Mouse (Mus musculus): ENCODE measurements around the gene Tmem79. TPM values are rescaled to one million over a fixed set of nuclear protein-coding genes. Genes with fewer than 3 reads are reported as not detected.

Tmem79 gene
- polyA plus RNA-seq, 1 experiment from 2014 or later: 1.3 TPM

GRCm38 (mm10) chr3:88280035-88280434 is 55.9 kb downstream of the Tmem79 start:
- ATAC-seq (ENCODE audit: insufficient read depth): no peak
- Histone ChIP-seq H3K27ac (replicated peaks) (no peak overlapping the region), H3K36me3 (replicated peaks) (no peaks in the 10 kb centered on the region), H3K4me1 (replicated peaks) (no peaks in the 10 kb centered on the region), H3K27me3 (no peaks in the 10 kb centered on the region), H3K4me3 (replicated peaks) (no peak overlapping the region), H3K9ac (no peak overlapping the region), H3K9me3 (replicated peaks) (no peaks in the 10 kb centered on the region), H3K4me2 (no peak overlapping the region)
- WGBS (ENCODE audit: insufficient replicate concordance): 58% methylated on average over 2 of the region's 2 CpGs

Other genes starting within 250 kb of the Tmem79 start
- 6.8 and 7.1 TPM in 2 replicates for gene Mef2d, start 193.8 kb downstream of the Tmem79 start, polyA plus RNA-seq (2015; fragmentation: Nextera tagmentation; extraction: Ambion mirVana)
- gene Rhbg, start 81.4 kb downstream of the Tmem79 start, polyA plus RNA-seq (2015; fragmentation: Nextera tagmentation; extraction: Ambion mirVana): 7.6 and 7.7 TPM in 2 replicates
- 0.35 and 1.3 TPM in 2 replicates for gene Gm38392, start 48.9 kb downstream of the Tmem79 start, polyA plus RNA-seq (2015; fragmentation: Nextera tagmentation; extraction: Ambion mirVana)
- gene Tsacc, start 39.1 kb downstream of the Tmem79 start, polyA plus RNA-seq (2015; fragmentation: Nextera tagmentation; extraction: Ambion mirVana): 3.6 and 4.8 TPM in 2 replicates
- 243 and 252 TPM in 2 replicates for gene Cct3, start 39.0 kb downstream of the Tmem79 start, polyA plus RNA-seq (2015; fragmentation: Nextera tagmentation; extraction: Ambion mirVana)
- gene Glmp, start 11.1 kb downstream of the Tmem79 start, polyA plus RNA-seq (2015; fragmentation: Nextera tagmentation; extraction: Ambion mirVana): 92.0 and 99.4 TPM in 2 replicates
- gene Smg5, start 112 bp upstream of the Tmem79 start, polyA plus RNA-seq (2015; fragmentation: Nextera tagmentation; extraction: Ambion mirVana): 31.8 and 38.3 TPM in 2 replicates
- gene Paqr6, start 28.4 kb upstream of the Tmem79 start, polyA plus RNA-seq (2015; fragmentation: Nextera tagmentation; extraction: Ambion mirVana): 5.4 and 6.2 TPM in 2 replicates
- gene Bglap3, start 36.6 kb upstream of the Tmem79 start, polyA plus RNA-seq (2015; fragmentation: Nextera tagmentation; extraction: Ambion mirVana): 0.28 and 0.71 TPM in 2 replicates
- gene Bglap2, start 42.6 kb upstream of the Tmem79 start, polyA plus RNA-seq (2015; fragmentation: Nextera tagmentation; extraction: Ambion mirVana): 0.28 TPM in 1 of 2 replicates, not detected in the other
- not detected in 2 replicates for gene Bglap, start 48.3 kb upstream of the Tmem79 start, polyA plus RNA-seq (2015; fragmentation: Nextera tagmentation; extraction: Ambion mirVana)
- 77.7 and 83.2 TPM in 2 replicates for gene Pmf1, start 74.2 kb upstream of the Tmem79 start, polyA plus RNA-seq (2015; fragmentation: Nextera tagmentation; extraction: Ambion mirVana)
- gene Slc25a44, start 89.0 kb upstream of the Tmem79 start, polyA plus RNA-seq (2015; fragmentation: Nextera tagmentation; extraction: Ambion mirVana): 10.6 and 12.7 TPM in 2 replicates
- 25.0 and 26.2 TPM in 2 replicates for gene Sema4a, start 125.0 kb upstream of the Tmem79 start, polyA plus RNA-seq (2015; fragmentation: Nextera tagmentation; extraction: Ambion mirVana)
- 133 and 142 TPM in 2 replicates for gene Lmna, start 173.8 kb upstream of the Tmem79 start, polyA plus RNA-seq (2015; fragmentation: Nextera tagmentation; extraction: Ambion mirVana)
- gene Mex3a, start 196.2 kb upstream of the Tmem79 start, polyA plus RNA-seq (2015; fragmentation: Nextera tagmentation; extraction: Ambion mirVana): 0.60 and 0.67 TPM in 2 replicates
- gene Rab25, start 212.2 kb upstream of the Tmem79 start, polyA plus RNA-seq (2015; fragmentation: Nextera tagmentation; extraction: Ambion mirVana): 0.53 TPM in 1 of 2 replicates, not detected in the other
- gene Lamtor2, start 216.9 kb upstream of the Tmem79 start, polyA plus RNA-seq (2015; fragmentation: Nextera tagmentation; extraction: Ambion mirVana): 104 and 112 TPM in 2 replicates
- 19.8 and 20.4 TPM in 2 replicates for gene Ubqln4, start 217.6 kb upstream of the Tmem79 start, polyA plus RNA-seq (2015; fragmentation: Nextera tagmentation; extraction: Ambion mirVana)
- 190 and 206 TPM in 2 replicates for gene Ssr2, start 239.7 kb upstream of the Tmem79 start, polyA plus RNA-seq (2015; fragmentation: Nextera tagmentation; extraction: Ambion mirVana)